Mouse (Mus musculus): ENCODE data around the gene Nodal. TPM values are rescaled to one million over a fixed set of nuclear protein-coding genes. Genes with fewer than 3 reads are reported as not detected.

The Nodal gene
- total and polyA plus RNA-seq, 2 experiments from 2014 or later = 0.33 to 0.58 TPM

DNA sequence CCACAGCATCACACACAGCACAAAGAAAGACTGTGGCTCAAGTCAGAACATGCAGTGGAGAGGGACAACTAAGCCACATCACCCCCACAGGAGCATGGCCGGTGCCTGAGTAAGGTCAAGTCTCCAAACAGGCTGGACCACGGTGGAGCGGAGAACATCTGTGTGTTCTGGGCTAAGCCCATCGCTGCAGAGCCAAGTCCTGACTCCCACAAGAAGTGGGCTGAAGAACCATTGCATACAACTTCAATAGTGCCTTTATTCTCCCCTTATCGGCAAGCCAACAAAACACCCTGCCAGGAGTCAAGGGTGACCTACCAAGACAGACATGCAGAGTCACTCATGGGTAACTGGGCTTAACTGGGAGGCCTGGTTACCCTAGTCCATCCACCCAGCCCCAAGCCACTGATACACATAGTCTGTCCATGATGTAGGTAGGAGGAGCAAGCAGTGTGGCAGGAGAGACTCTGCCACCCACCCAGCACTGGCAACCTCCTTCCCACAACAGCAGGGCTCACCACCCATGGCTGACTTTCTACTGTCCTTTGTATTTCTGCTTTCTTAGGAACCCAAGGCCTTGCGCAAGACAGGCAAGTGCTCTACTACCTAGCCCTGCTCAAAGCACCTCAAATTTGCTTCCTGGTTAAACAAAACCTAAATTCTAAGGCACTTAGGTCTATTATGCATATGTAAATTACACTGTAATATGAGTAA lies 42.8 kb upstream of the Nodal start:
- H3K4me1 ChIP-seq (ENCODE audit: insufficient read depth, low read length) = peaks cover 27% of the 10 kb centered on the region
- no peak for TF ChIP-seq CTCF (IDR thresholded peaks at IDR 0.05; ENCODE audit: low read depth)
- H3K9me3 ChIP-seq (ENCODE audit: low read length) = no peaks in the 10 kb centered on the region
- WGBS = 66% methylated on average over 6 of the region's 6 CpGs
- no peaks in the 10 kb centered on the region for H3K36me3 ChIP-seq (ENCODE audit: insufficient read depth, low read length)
- no peak overlapping the region for H3K4me3 ChIP-seq (ENCODE audit: low read length)
- H3K27me3 ChIP-seq (ENCODE audit: insufficient read depth, low read length) = no peaks in the 10 kb centered on the region
- no peak for DNase-seq (ENCODE audit: low spot score)
- H3K4me2 ChIP-seq (ENCODE audit: low read depth, low read length) = no peak overlapping the region
- 0 out of 2 replicates have a peak overlapping the region, but pooled peaks have one; percentile 8 for H3K27ac ChIP-seq
- ATAC-seq = no peak
- no peak overlapping the region for H3K9ac ChIP-seq (replicated peaks; ENCODE audit: low read length)

DNA sequence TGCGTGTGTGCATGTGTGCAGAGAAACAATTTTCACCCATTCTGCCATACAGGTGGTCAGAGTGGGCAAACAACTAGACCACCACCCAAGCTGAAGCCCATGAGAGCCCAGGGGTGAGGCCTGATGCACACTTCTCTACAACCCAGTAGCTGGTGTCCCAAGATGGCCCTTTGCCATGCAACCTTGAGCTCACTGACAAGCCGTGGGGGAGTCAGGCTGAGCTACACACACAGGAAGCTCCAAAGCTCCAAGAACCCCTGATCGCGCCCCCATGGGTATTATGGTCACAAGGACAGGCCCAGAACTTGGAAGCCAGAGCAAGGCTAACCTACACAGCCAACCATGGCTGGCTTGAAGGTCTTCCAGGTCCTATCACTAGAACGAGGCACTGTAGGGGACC lies 39.7 kb upstream of the Nodal start:
- TF ChIP-seq CTCF (IDR thresholded peaks at IDR 0.05; ENCODE audit: low read depth) = no peak
- Histone ChIP-seq H3K4me1 (ENCODE audit: insufficient read depth, low read length) (peaks cover 23% of the 10 kb centered on the region), H3K27me3 (ENCODE audit: insufficient read depth, low read length) (no peaks in the 10 kb centered on the region), H3K9me3 (ENCODE audit: low read length) (no peaks in the 10 kb centered on the region), H3K9ac (replicated peaks; ENCODE audit: low read length) (no peak overlapping the region), H3K27ac (no peak overlapping the region), H3K36me3 (ENCODE audit: insufficient read depth, low read length) (no peaks in the 10 kb centered on the region), H3K4me3 (ENCODE audit: low read length) (no peak overlapping the region), H3K4me2 (ENCODE audit: low read depth, low read length) (no peak overlapping the region)
- no peak for ATAC-seq
- 93% methylated on average over 5 of the region's 5 CpGs for WGBS
- no peak for DNase-seq (ENCODE audit: low spot score)

GRCm38 (mm10) chr10:61378698-61379097 lies 39.1 kb upstream of the Nodal start:
- 80% methylated on average over 5 of the region's 5 CpGs for WGBS
- Histone ChIP-seq H3K27me3 (ENCODE audit: insufficient read depth, low read length) (no peaks in the 10 kb centered on the region), H3K9ac (replicated peaks; ENCODE audit: low read length) (no peak overlapping the region), H3K36me3 (ENCODE audit: insufficient read depth, low read length) (no peaks in the 10 kb centered on the region), H3K4me1 (ENCODE audit: insufficient read depth, low read length) (peaks cover 22% of the 10 kb centered on the region), H3K4me2 (ENCODE audit: low read depth, low read length) (no peak overlapping the region), H3K27ac (no peak overlapping the region), H3K4me3 (ENCODE audit: low read length) (no peak overlapping the region), H3K9me3 (ENCODE audit: low read length) (no peaks in the 10 kb centered on the region)
- ATAC-seq = no peak
- TF ChIP-seq CTCF (IDR thresholded peaks at IDR 0.05; ENCODE audit: low read depth) = no peak
- DNase-seq (ENCODE audit: low spot score) = no peak

DNA sequence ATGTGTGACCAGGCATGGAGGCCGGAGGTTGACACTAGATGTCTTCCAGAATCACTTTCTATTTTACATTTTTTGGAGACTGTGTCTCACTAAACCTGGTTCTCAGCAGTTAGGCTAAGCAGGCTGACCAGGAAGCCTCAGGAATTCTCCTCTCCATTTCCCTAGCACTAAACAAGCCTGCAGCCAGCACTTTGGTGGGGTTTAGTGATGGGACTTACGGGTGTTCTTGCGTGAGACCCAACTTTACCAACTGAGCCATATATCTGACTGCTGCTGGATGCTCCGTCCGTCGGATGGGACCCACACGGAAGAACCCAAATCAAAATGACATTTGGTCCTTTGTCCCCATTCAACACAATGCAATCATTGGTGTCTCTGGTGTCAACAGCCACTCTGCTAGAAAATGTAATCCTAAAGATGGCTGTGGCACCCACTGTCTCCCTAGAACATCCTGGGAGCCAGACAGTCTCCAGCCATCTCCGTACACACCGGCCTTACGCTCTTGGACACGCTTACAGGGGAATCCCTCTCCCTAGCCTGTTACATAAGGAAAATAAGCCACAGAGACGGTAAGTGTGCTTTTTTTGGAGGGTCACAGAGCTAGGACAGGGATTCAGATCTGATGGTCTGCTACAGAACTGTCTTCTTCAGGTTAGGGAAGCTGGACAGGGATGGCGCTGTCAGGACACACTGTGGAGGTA lies 38.3 kb upstream of the Nodal start:
- Histone ChIP-seq H3K27ac (peak overlapping the region; percentile 49), H3K9ac (replicated peaks; ENCODE audit: low read length) (no peak overlapping the region), H3K4me1 (ENCODE audit: insufficient read depth, low read length) (peaks cover 28% of the 10 kb centered on the region), H3K27me3 (ENCODE audit: insufficient read depth, low read length) (no peaks in the 10 kb centered on the region), H3K4me2 (ENCODE audit: low read depth, low read length) (peak overlapping the region; percentile 90; the same call in 1 of the 2 replicates), H3K4me3 (ENCODE audit: low read length) (no peak overlapping the region), H3K9me3 (ENCODE audit: low read length) (no peaks in the 10 kb centered on the region), H3K36me3 (ENCODE audit: insufficient read depth, low read length) (no peaks in the 10 kb centered on the region)
- DNase-seq (ENCODE audit: low spot score) = no peak
- no peak for TF ChIP-seq CTCF (IDR thresholded peaks at IDR 0.05; ENCODE audit: low read depth)
- no peak for ATAC-seq
- WGBS = 78% methylated on average over 13 of the region's 13 CpGs

DNA sequence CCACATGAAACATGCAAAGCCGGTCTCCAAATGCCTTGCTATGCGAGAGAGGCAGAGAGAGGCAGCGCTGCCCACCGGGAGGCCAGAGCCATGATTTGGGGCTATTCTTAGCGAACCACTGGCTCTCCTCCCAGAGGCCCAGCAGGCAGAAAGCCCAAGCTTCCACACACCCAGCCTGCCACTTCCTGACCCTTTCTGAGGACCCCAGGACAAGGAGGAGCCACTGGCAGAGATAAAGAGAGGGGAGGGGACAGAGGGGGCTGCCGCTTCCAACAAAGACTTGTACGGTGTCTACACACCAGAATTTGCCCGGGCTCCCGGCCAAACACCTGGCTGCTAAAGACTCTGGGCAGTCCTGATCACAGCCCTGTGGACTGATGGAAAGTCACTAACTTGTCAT lies 37.6 kb upstream of the Nodal start:
- Histone ChIP-seq H3K9ac (replicated peaks; ENCODE audit: low read length) (no peak overlapping the region), H3K4me3 (ENCODE audit: low read length) (no peak overlapping the region), H3K27ac (peak overlapping the region; percentile 49; the same call in 1 of the 2 replicates), H3K4me2 (ENCODE audit: low read depth, low read length) (peak overlapping the region; percentile 90), H3K36me3 (ENCODE audit: insufficient read depth, low read length) (no peaks in the 10 kb centered on the region), H3K9me3 (ENCODE audit: low read length) (no peaks in the 10 kb centered on the region), H3K27me3 (ENCODE audit: insufficient read depth, low read length) (no peaks in the 10 kb centered on the region), H3K4me1 (ENCODE audit: insufficient read depth, low read length) (peaks cover 23% of the 10 kb centered on the region)
- TF ChIP-seq CTCF (IDR thresholded peaks at IDR 0.05; ENCODE audit: low read depth) = peak; percentile 5; the same call in 1 of the 2 replicates
- WGBS = 14% methylated on average over 9 of the region's 9 CpGs
- ATAC-seq (0 out of 2 replicates have a peak, but pooled peaks have one; percentile 10), DNase-seq (ENCODE audit: low spot score) (peak; percentile 68)

- ATAC-seq = no peak
- Histone ChIP-seq H3K4me2 (ENCODE audit: low read depth, low read length) (peak overlapping the region; percentile 90), H3K27me3 (ENCODE audit: insufficient read depth, low read length) (no peaks in the 10 kb centered on the region), H3K27ac (peak overlapping the region; percentile 75; the same call in 1 of the 2 replicates), H3K36me3 (ENCODE audit: insufficient read depth, low read length) (no peaks in the 10 kb centered on the region), H3K4me1 (ENCODE audit: insufficient read depth, low read length) (peaks cover 22% of the 10 kb centered on the region), H3K9me3 (ENCODE audit: low read length) (no peaks in the 10 kb centered on the region), H3K9ac (replicated peaks; ENCODE audit: low read length) (peak overlapping the region; percentile 71), H3K4me3 (ENCODE audit: low read length) (peak overlapping the region; percentile 72)
- WGBS = 21% methylated on average over 8 of the region's 8 CpGs
- DNase-seq (ENCODE audit: low spot score) = no peak
- no peak for TF ChIP-seq CTCF (IDR thresholded peaks at IDR 0.05; ENCODE audit: low read depth)
Observed at GRCm38 (mm10) chr10:61381823-61382222, 35.9 kb upstream of the Nodal start.

Measured in hindbrain, postnatal 0 days (tissue).